Mouse (Mus musculus) MEL (cell line): ENCODE data around the gene Igf1r.

Experiments used
- CHD2 ChIP-seq: IDR thresholded peaks from 2 replicates; pipeline ENCODE4 v1.6.1; 2011; ENCODE audit warnings: low read length, improper control_type of control experiment
- CTCF ChIP-seq, 3 experiments: IDR thresholded peaks in 2 of 3; conservative IDR thresholded peaks in 1 of 3; 2 replicates each; pipeline ENCODE4 v1.5.1; 2011 to 2012; ENCODE audit warnings: low read length in 3 of 3, low read depth in 2 of 3, mild to moderate bottlenecking in 2 of 3, improper control_type of control experiment in 1 of 3, inconsistent platforms in 1 of 3, mixed read lengths in 1 of 3, moderate library complexity in 1 of 3; ENCODE audit not compliant: control insufficient read depth in 1 of 3, insufficient read depth in 1 of 3, poor library complexity in 1 of 3, severe bottlenecking in 1 of 3
- GATA1 ChIP-seq: IDR thresholded peaks from 2 replicates; pipeline ENCODE4 v1.6.1; 2011; ENCODE audit warnings: low read depth, low read length, improper control_type of control experiment
- MAFK ChIP-seq: IDR thresholded peaks from 2 replicates; pipeline ENCODE4 v1.6.1; 2011; ENCODE audit warnings: low read depth, mild to moderate bottlenecking, low read length, improper control_type of control experiment, borderline replicate concordance
- NRF1 ChIP-seq: IDR thresholded peaks from 2 replicates; pipeline ENCODE4 v1.6.1; 2014; ENCODE audit warnings: low read depth, mild to moderate bottlenecking, inconsistent platforms, low read length, improper control_type of control experiment, moderate library complexity; ENCODE audit not compliant: poor library complexity, insufficient read depth, severe bottlenecking
- POLR2A ChIP-seq, 2 experiments: IDR thresholded peaks; 2 replicates each; pipeline ENCODE4 v1.6.1; 2011 to 2012; ENCODE audit warnings: low read length in 2 of 2, mild to moderate bottlenecking in 2 of 2, control low read depth in 1 of 2, improper control_type of control experiment in 1 of 2, low read depth in 1 of 2, moderate library complexity in 1 of 2; ENCODE audit not compliant: control insufficient read depth in 1 of 2, insufficient read depth in 1 of 2, poor library complexity in 1 of 2
- POLR2AphosphoS2 ChIP-seq: IDR thresholded peaks from 2 replicates; pipeline ENCODE4 v1.6.1; 2011; ENCODE audit warnings: low read length, improper control_type of control experiment
- SIN3A ChIP-seq: IDR thresholded peaks from 2 replicates; pipeline ENCODE4 v1.6.1; 2012; ENCODE audit warnings: low read length, improper control_type of control experiment, inconsistent platforms
- ZKSCAN1 ChIP-seq: IDR thresholded peaks from 2 replicates; pipeline ENCODE4 v1.6.1; 2012; ENCODE audit warnings: low read depth, mild to moderate bottlenecking, inconsistent platforms, low read length, improper control_type of control experiment, moderate library complexity
- ZNF384 ChIP-seq: IDR thresholded peaks from 2 replicates; pipeline ENCODE4 v1.6.1; 2012; ENCODE audit warnings: low read depth, mild to moderate bottlenecking, inconsistent platforms, low read length, improper control_type of control experiment

DNA sequence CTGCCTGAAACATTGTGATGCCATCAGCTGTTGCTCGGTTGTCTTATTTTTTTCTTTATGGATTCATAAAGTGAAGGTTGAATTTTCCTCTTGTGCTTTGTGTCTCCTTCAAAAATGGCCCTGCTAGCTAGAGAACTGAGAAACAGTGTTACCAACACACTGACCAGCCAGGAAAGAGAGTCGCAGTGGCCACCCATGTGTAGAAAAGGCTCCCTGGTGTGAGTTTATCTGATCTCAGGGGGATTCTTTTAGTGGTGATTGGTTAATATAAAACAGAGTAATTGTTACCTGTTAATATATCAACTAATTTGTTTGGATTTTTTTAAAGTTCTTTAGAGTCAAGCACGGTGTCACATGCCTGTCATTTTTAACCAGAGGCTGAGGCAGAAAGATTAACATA is 33.2 kb upstream of the Igf1r start:
- no peak for TF ChIP-seq NRF1
- TF ChIP-seq POLR2AphosphoS2, result no peak
- no peak for TF ChIP-seq POLR2A (IDR thresholded peaks at IDR 0.05; ENCODE audit: control insufficient read depth in 1 of 2, insufficient read depth in 1 of 2, low read depth in 1 of 2, low read length in 2 of 2, poor library complexity in 1 of 2)
- TF ChIP-seq CTCF (IDR thresholded peaks at IDR 0.05 in 2 of 3, conservative IDR thresholded peaks at IDR 0.05 in 1 of 3; ENCODE audit: control insufficient read depth in 1 of 3, insufficient read depth in 1 of 3, low read depth in 2 of 3, low read length in 3 of 3, poor library complexity in 1 of 3, severe bottlenecking in 1 of 3), result no peak
- no peak for TF ChIP-seq GATA1
- no peak for TF ChIP-seq ZKSCAN1
- TF ChIP-seq SIN3A, result no peak
- no peak for TF ChIP-seq CHD2
- no peak for TF ChIP-seq ZNF384
- no peak for TF ChIP-seq MAFK
